Mouse (Mus musculus) CH12.LX (cell line): ENCODE data around the gene Nrxn3. TPM values are rescaled to one million over a fixed set of nuclear protein-coding genes. Genes with fewer than 3 reads are reported as not detected.

ENCODE experiments used
- DNase-seq: peaks from one replicate; pipeline ENCODE4 v3.0.0-alpha.2; 2013; ENCODE audit errors: extremely low read depth
- H3K27ac ChIP-seq: 2 replicates; pipeline ENCODE4 v1.5.1; 2012; ENCODE audit warnings: low read depth, mild to moderate bottlenecking, control low read depth, moderate library complexity; ENCODE audit not compliant: insufficient read depth
- H3K27me3 ChIP-seq: replicated peaks from 2 replicates; pipeline ENCODE3; 2012; ENCODE audit warnings: inconsistent platforms
- H3K36me3 ChIP-seq, 2 experiments: replicated peaks in 1 of 2; 2 replicates each; pipeline versions ENCODE3 to v1.6.1; 2012; ENCODE audit warnings: inconsistent platforms in 1 of 2, low read length in 1 of 2, mild to moderate bottlenecking in 1 of 2, mixed read lengths in 1 of 2, moderate library complexity in 1 of 2; ENCODE audit not compliant: control insufficient read depth in 1 of 2, insufficient read depth in 1 of 2
- H3K4me1 ChIP-seq, 2 experiments: 2 replicates each; pipeline ENCODE4 v1.6.1; 2012; ENCODE audit warnings: inconsistent platforms in 1 of 2, moderate library complexity in 1 of 2; ENCODE audit not compliant: insufficient read depth in 2 of 2, control insufficient read depth in 1 of 2
- H3K4me2 ChIP-seq: 2 replicates; pipeline ENCODE4 v1.6.1; 2012; ENCODE audit warnings: low read depth, mild to moderate bottlenecking, control low read depth; ENCODE audit not compliant: poor library complexity, insufficient read depth, severe bottlenecking
- H3K4me3 ChIP-seq, 3 experiments: fragments of 150-350 bp in 1 of 3; sonication (generic) in 1 of 3; replicated peaks in 1 of 3; 2 replicates each; pipeline versions ENCODE3 to v1.5.1; 2011 to 2012; ENCODE audit warnings: low read depth in 2 of 3, low read length in 2 of 3, mild to moderate bottlenecking in 2 of 3, moderate library complexity in 2 of 3, control low read depth in 1 of 3, improper control_type of control experiment in 1 of 3, inconsistent platforms in 1 of 3, mixed read lengths in 1 of 3; ENCODE audit not compliant: poor library complexity in 1 of 3
- H3K79me2 ChIP-seq: replicated peaks from 2 replicates; pipeline ENCODE4 v1.6.1; 2012; ENCODE audit warnings: mild to moderate bottlenecking, moderate library complexity; ENCODE audit not compliant: control insufficient read depth, poor library complexity, insufficient read depth, severe bottlenecking; ENCODE audit errors: extremely low read depth
- H3K9ac ChIP-seq: 2 replicates; pipeline ENCODE4 v1.6.1; 2012; ENCODE audit warnings: low read depth, mild to moderate bottlenecking, control low read depth, moderate library complexity; ENCODE audit not compliant: insufficient read depth
- H3K9me3 ChIP-seq: replicated peaks from 2 replicates; pipeline ENCODE3; 2012; ENCODE audit warnings: low read length, inconsistent platforms, mixed read lengths
- BHLHE40 ChIP-seq: IDR thresholded peaks from 2 replicates; pipeline ENCODE4 v1.6.1; 2011; ENCODE audit warnings: mild to moderate bottlenecking, low read depth, low read length, improper control_type of control experiment
- CHD1 ChIP-seq: IDR thresholded peaks from 2 replicates; pipeline ENCODE4 v1.6.1; 2012; ENCODE audit warnings: low read depth, low read length, improper control_type of control experiment, inconsistent platforms
- CHD2 ChIP-seq: IDR thresholded peaks from 2 replicates; pipeline ENCODE4 v1.6.1; 2011; ENCODE audit warnings: low read length, improper control_type of control experiment
- CTCF ChIP-seq, 2 experiments: IDR thresholded peaks in 1 of 2; conservative IDR thresholded peaks in 1 of 2; 2 replicates each; pipeline ENCODE4 v1.5.1; 2011 to 2012; ENCODE audit warnings: low read depth in 2 of 2, low read length in 2 of 2, improper control_type of control experiment in 1 of 2, inconsistent platforms in 1 of 2, mild to moderate bottlenecking in 1 of 2, moderate library complexity in 1 of 2
- E2F4 ChIP-seq: IDR thresholded peaks from 2 replicates; pipeline ENCODE4 v1.6.1; 2011; ENCODE audit warnings: low read depth, low read length, improper control_type of control experiment; ENCODE audit not compliant: insufficient replicate concordance
- ELF1 ChIP-seq: IDR thresholded peaks from 2 replicates; pipeline ENCODE4 v1.6.1; 2014; ENCODE audit warnings: low read depth, mild to moderate bottlenecking, inconsistent platforms, low read length, improper control_type of control experiment
- ETS1 ChIP-seq: conservative IDR thresholded peaks from 2 replicates; pipeline ENCODE4 v1.6.1; 2012; ENCODE audit warnings: low read depth, mild to moderate bottlenecking, inconsistent platforms, low read length, improper control_type of control experiment, moderate library complexity
- GABPA ChIP-seq: IDR thresholded peaks from 2 replicates; pipeline ENCODE4 v1.6.1; 2012; ENCODE audit warnings: low read depth, low read length, improper control_type of control experiment, inconsistent platforms; ENCODE audit not compliant: insufficient replicate concordance
- HCFC1 ChIP-seq: IDR thresholded peaks from 2 replicates; pipeline ENCODE4 v1.6.1; 2012; ENCODE audit warnings: low read depth, mild to moderate bottlenecking, inconsistent platforms, low read length, improper control_type of control experiment
- IRF4 ChIP-seq: IDR thresholded peaks from 2 replicates; pipeline ENCODE4 v1.6.1; 2014; ENCODE audit warnings: low read depth, mild to moderate bottlenecking, inconsistent platforms, low read length, improper control_type of control experiment
- JUN ChIP-seq: IDR thresholded peaks from 2 replicates; pipeline ENCODE4 v1.6.1; 2011; ENCODE audit warnings: low read depth, mild to moderate bottlenecking, low read length, improper control_type of control experiment, moderate library complexity; ENCODE audit not compliant: insufficient read depth
- JUND ChIP-seq: conservative IDR thresholded peaks from 2 replicates; pipeline ENCODE4 v1.6.1; 2011; ENCODE audit warnings: low read depth, low read length, improper control_type of control experiment
- KAT2A ChIP-seq: IDR thresholded peaks from 2 replicates; pipeline ENCODE4 v1.6.1; 2012; ENCODE audit warnings: low read length, improper control_type of control experiment, inconsistent platforms; ENCODE audit not compliant: insufficient replicate concordance
- MAFK ChIP-seq: IDR thresholded peaks from 2 replicates; pipeline ENCODE4 v1.6.1; 2011; ENCODE audit warnings: low read length, improper control_type of control experiment; ENCODE audit not compliant: insufficient replicate concordance
- MAX ChIP-seq: IDR thresholded peaks from 2 replicates; pipeline ENCODE4 v1.6.1; 2011; ENCODE audit warnings: low read length, improper control_type of control experiment
- MEF2A ChIP-seq: IDR thresholded peaks from 2 replicates; pipeline ENCODE4 v1.6.1; 2014; ENCODE audit warnings: low read depth, mild to moderate bottlenecking, inconsistent platforms, low read length, improper control_type of control experiment, borderline replicate concordance
- MXI1 ChIP-seq: IDR thresholded peaks from 2 replicates; pipeline ENCODE4 v1.6.1; 2011; ENCODE audit warnings: mild to moderate bottlenecking, low read depth, low read length, improper control_type of control experiment
- MYC ChIP-seq: IDR thresholded peaks from 2 replicates; pipeline ENCODE4 v1.6.1; 2011; ENCODE audit warnings: low read depth, mild to moderate bottlenecking, improper control_type of control experiment, low read length
- NELFE ChIP-seq: IDR thresholded peaks from 2 replicates; pipeline ENCODE4 v1.6.1; 2011; ENCODE audit warnings: low read depth, low read length, improper control_type of control experiment
- PAX5 ChIP-seq: IDR thresholded peaks from 2 replicates; pipeline ENCODE4 v1.6.1; 2012; ENCODE audit warnings: low read length, inconsistent platforms, mixed read lengths
- POLR2A ChIP-seq: IDR thresholded peaks from 2 replicates; pipeline ENCODE4 v1.6.1; 2011; ENCODE audit warnings: low read depth, mild to moderate bottlenecking, improper control_type of control experiment, low read length
- POLR2AphosphoS2 ChIP-seq: IDR thresholded peaks from 2 replicates; pipeline ENCODE4 v1.6.1; 2011; ENCODE audit warnings: low read depth, low read length, improper control_type of control experiment
- RAD21 ChIP-seq: IDR thresholded peaks from 2 replicates; pipeline ENCODE4 v1.6.1; 2011; ENCODE audit warnings: low read depth, mild to moderate bottlenecking, low read length, improper control_type of control experiment, moderate library complexity
- RCOR1 ChIP-seq: conservative IDR thresholded peaks from 2 replicates; pipeline ENCODE4 v1.6.1; 2012; ENCODE audit warnings: low read depth, mild to moderate bottlenecking, inconsistent platforms, low read length, improper control_type of control experiment
- SMC3 ChIP-seq: IDR thresholded peaks from 2 replicates; pipeline ENCODE4 v1.6.1; 2011; ENCODE audit warnings: low read depth, low read length, improper control_type of control experiment
- TCF12 ChIP-seq: IDR thresholded peaks from 2 replicates; pipeline ENCODE4 v1.6.1; 2014; ENCODE audit warnings: low read depth, mild to moderate bottlenecking, inconsistent platforms, low read length, improper control_type of control experiment
- UBTF ChIP-seq: IDR thresholded peaks from 2 replicates; pipeline ENCODE4 v1.6.1; 2012; ENCODE audit warnings: low read depth, mild to moderate bottlenecking, inconsistent platforms, low read length, improper control_type of control experiment, moderate library complexity
- USF2 ChIP-seq: conservative IDR thresholded peaks from 2 replicates; pipeline ENCODE4 v1.6.1; 2011; ENCODE audit warnings: low read depth, low read length, improper control_type of control experiment
- ZC3H11A ChIP-seq: IDR thresholded peaks from 2 replicates; pipeline ENCODE4 v1.6.1; 2012; ENCODE audit warnings: low read depth, mild to moderate bottlenecking, inconsistent platforms, low read length, improper control_type of control experiment
- ZKSCAN1 ChIP-seq: IDR thresholded peaks from 2 replicates; pipeline ENCODE4 v1.6.1; 2012; ENCODE audit warnings: low read depth, inconsistent platforms, low read length, improper control_type of control experiment, borderline replicate concordance
- ZMIZ1 ChIP-seq: IDR thresholded peaks from 2 replicates; pipeline ENCODE4 v1.6.1; 2012; ENCODE audit warnings: low read depth, mild to moderate bottlenecking, inconsistent platforms, low read length, improper control_type of control experiment
- dilution Hi-C: fragments of 300-500 bp; cut with MboI; formaldehyde crosslinking; loops from 2 replicates; pipeline ENCODE4 v1.14.3; 2020; ENCODE audit warnings: low sequenced_read_pairs; ENCODE audit not compliant: extremely low pct_unique_long_range_greater_than_20kb, extremely low pct_ligation_motif_present
- in situ Hi-C: fragments of 300-500 bp; cut with MboI; formaldehyde crosslinking; loops from 3 replicates; pipeline ENCODE4 v1.14.3; 2019; ENCODE audit warnings: low sequenced_read_pairs, low pct_ligation_motif_present, low pct_unique_long_range_greater_than_20kb, mixed read lengths
- polyA plus RNA-seq: library from polyadenylated mRNA; unstranded; fragments of >175 nt; gene quantifications from 2 replicates; pipeline ENCODE4 v1.2.1, GENCODE M21; 2012; ENCODE audit warnings: low read depth; ENCODE audit not compliant: insufficient read length
- total RNA-seq, 2 experiments: library from RNA; depleted of rRNA; stranded (reverse); fragments of 300-350 nt in 1 of 2; fragments of >200 nt in 1 of 2; gene quantifications; 2 replicates each; pipeline ENCODE4 v1.2.3; 2012 to 2014

Nrxn3 gene
- total and polyA plus RNA-seq, 3 experiments, result 0.04 to 0.17 (median 0.09) TPM

GRCm38 (mm10) chr12:89097561-89097960 is 374.9 kb downstream of the Nrxn3 start:
- H3K9me3 ChIP-seq, result peaks cover 2% of the 10 kb centered on the region
- TF ChIP-seq RAD21, result no peak
- no peak for TF ChIP-seq MXI1
- TF ChIP-seq POLR2A, result no peak
- TF ChIP-seq E2F4, result no peak
- TF ChIP-seq RCOR1, result no peak
- no peak for TF ChIP-seq SMC3
- no peak for TF ChIP-seq MEF2A
- TF ChIP-seq UBTF, result no peak
- no peak for TF ChIP-seq POLR2AphosphoS2
- TF ChIP-seq KAT2A, result no peak
- no peak for TF ChIP-seq ZC3H11A
- H3K4me3 ChIP-seq, result no peak overlapping the region
- DNase-seq, result no peak
- in situ Hi-C loops, result no loop called here
- H3K4me1 ChIP-seq, result no peaks in the 10 kb centered on the region
- no peaks in the 10 kb centered on the region for H3K27me3 ChIP-seq
- H3K27ac ChIP-seq, result no peak overlapping the region
- H3K4me2 ChIP-seq, result no peak overlapping the region
- H3K36me3 ChIP-seq, result no peaks in the 10 kb centered on the region
- H3K9ac ChIP-seq, result no peak overlapping the region
- H3K79me2 ChIP-seq, result no peaks in the 10 kb centered on the region
- dilution Hi-C loops, result no loop called here

GRCm38 (mm10) chr12:89106029-89106733 is 383.5 kb downstream of the Nrxn3 start:
- Histone ChIP-seq H3K27ac (no peak overlapping the region), H3K4me3 (no peak overlapping the region), H3K4me1 (peaks cover 8 to 19% of the 10 kb centered on the region in 2 experiments; a peak in 3 of 4 replicates), H3K36me3 (no peaks in the 10 kb centered on the region), H3K9me3 (no peaks in the 10 kb centered on the region), H3K79me2 (no peaks in the 10 kb centered on the region), H3K9ac (no peak overlapping the region), H3K27me3 (no peaks in the 10 kb centered on the region), H3K4me2 (peak overlapping the region; percentile 83)
- in situ Hi-C loops (loop anchor here (5.0 to 25.0 kb wide), 3 partner anchors 114 to 694 kb away; no protein-coding TSS in a partner anchor), dilution Hi-C loops (no loop called here)
- DNase-seq, result peak; percentile 86
- no peak for TF ChIP-seq ZMIZ1
- TF ChIP-seq TCF12, result no peak
- TF ChIP-seq IRF4, result peak; percentile 75
- no peak; the same call in 1 of the 2 replicates for TF ChIP-seq ETS1
- peak; percentile 81 for TF ChIP-seq CHD2
- TF ChIP-seq E2F4, result no peak
- no peak for TF ChIP-seq HCFC1
- TF ChIP-seq PAX5, result no peak
- no peak for TF ChIP-seq KAT2A
- 0 out of 2 replicates have a peak, but pooled peaks have one; percentile 34 for TF ChIP-seq MXI1
- no peak for TF ChIP-seq CHD1
- no peak for TF ChIP-seq GABPA
- TF ChIP-seq USF2, result no peak
- 0 out of 2 replicates have a peak, but pooled peaks have one; percentile 38 for TF ChIP-seq MAX
- TF ChIP-seq JUND, result no peak
- TF ChIP-seq RCOR1, result no peak; the same call in 1 of the 2 replicates
- peak; percentile 85 for TF ChIP-seq ZC3H11A
- TF ChIP-seq RAD21, result peak; percentile 93
- TF ChIP-seq MAFK, result no peak
- peak; percentile 66; the same call in 1 of the 2 replicates for TF ChIP-seq MYC
- TF ChIP-seq ZKSCAN1, result no peak
- TF ChIP-seq JUN, result no peak
- TF ChIP-seq ELF1, result no peak
- TF ChIP-seq NELFE, result peak; percentile 55; the same call in 1 of the 2 replicates
- TF ChIP-seq CTCF (conservative IDR thresholded peaks at IDR 0.05 in 1 of 2, IDR thresholded peaks at IDR 0.05 in 1 of 2; ENCODE audit: low read depth in 2 of 2, low read length in 2 of 2), result peak; percentile 39 to 96; a peak in 3 of 4 replicates
- TF ChIP-seq BHLHE40, result peak; percentile 39; the same call in 1 of the 2 replicates
